Mouse (Mus musculus): ENCODE measurements around the gene Hes7. TPM values are rescaled to one million over a fixed set of nuclear protein-coding genes. Genes with fewer than 3 reads are reported as not detected.
"Not testable (repeated sequence)": the region's sequence is repeated elsewhere in the genome, so short reads cannot be mapped to it uniquely, and the experiment has no call there.

Gene Hes7
- polyA plus RNA-seq, 1 experiment from 2014 or later = 0.33 TPM

DNA sequence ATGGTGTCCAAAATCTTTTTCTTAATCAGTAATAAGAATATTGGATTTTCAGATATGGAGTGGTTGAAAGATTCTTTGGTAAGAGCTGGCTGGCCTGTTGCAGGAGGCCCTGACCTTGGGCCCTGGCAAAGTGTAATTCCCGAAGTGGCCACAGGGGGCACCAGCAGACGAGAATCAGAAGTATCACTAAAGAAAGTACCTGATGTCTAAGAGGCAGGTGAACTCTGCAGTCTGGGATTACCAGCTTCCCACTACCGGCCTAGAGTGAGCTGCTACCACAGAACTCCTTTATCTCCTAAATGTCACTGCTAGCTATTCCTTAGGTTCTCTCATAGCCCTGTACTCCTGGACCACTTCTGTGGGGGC is 27.8 kb upstream of the Hes7 start:
- 8% methylated on average over 3 of the region's 3 CpGs for WGBS
- Histone ChIP-seq H3K4me1 (ENCODE audit: control insufficient read depth, insufficient read depth, low read length) (peaks cover 35% of the 10 kb centered on the region), H3K4me2 (no peak overlapping the region), H3K36me3 (ENCODE audit: control insufficient read depth, insufficient read depth, low read length) (no peaks in the 10 kb centered on the region; the same call in 1 of the 2 replicates), H3K27me3 (ENCODE audit: control insufficient read depth, insufficient read depth, low read length) (0 out of 2 replicates have a peak, but pooled peaks cover 2% of the 10 kb centered on the region), H3K9ac (ENCODE audit: low read length) (no peak overlapping the region), H3K4me3 (ENCODE audit: low read depth, low read length) (no peak overlapping the region), H3K27ac (ENCODE audit: low read depth, low read length) (no peak overlapping the region), H3K9me3 (ENCODE audit: control insufficient read depth, low read length) (no peaks in the 10 kb centered on the region)
- DNase-seq (ENCODE audit: low spot score, missing footprints) (peak; percentile 99), ATAC-seq (ENCODE audit: low FRiP score) (no peak)

DNA sequence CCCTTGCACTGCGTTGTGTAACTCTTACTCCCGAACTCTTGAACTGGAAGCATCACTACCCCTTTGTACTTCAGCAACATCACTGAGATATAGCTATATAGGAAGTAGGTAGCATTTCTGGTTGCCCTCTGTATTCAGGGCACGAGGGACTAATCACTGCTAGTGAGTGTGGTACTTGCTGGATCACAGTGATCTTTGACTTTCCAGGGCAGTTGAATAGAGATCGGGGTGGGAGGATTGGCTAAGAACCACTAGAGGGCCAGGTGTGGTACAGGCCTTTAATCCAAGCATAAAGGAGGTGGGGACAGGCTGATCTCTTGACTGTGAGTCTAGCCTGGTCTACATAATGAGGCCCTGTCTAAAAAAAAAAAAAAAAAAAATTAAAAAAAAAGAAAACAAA is 27.3 kb upstream of the Hes7 start:
- H3K27me3 ChIP-seq (ENCODE audit: control insufficient read depth, insufficient read depth, low read length) = 0 out of 2 replicates have a peak, but pooled peaks cover 2% of the 10 kb centered on the region
- no peak for DNase-seq (ENCODE audit: low spot score, missing footprints)
- H3K9me3 ChIP-seq (ENCODE audit: control insufficient read depth, low read length) = no peaks in the 10 kb centered on the region
- ATAC-seq (ENCODE audit: low FRiP score) = no peak
- no peak overlapping the region for H3K4me2 ChIP-seq
- H3K4me1 ChIP-seq (ENCODE audit: control insufficient read depth, insufficient read depth, low read length) = peaks cover 40% of the 10 kb centered on the region
- no peaks in the 10 kb centered on the region; the same call in 1 of the 2 replicates for H3K36me3 ChIP-seq (ENCODE audit: control insufficient read depth, insufficient read depth, low read length)
- H3K9ac ChIP-seq (ENCODE audit: low read length) = no peak overlapping the region
- no peak overlapping the region for H3K4me3 ChIP-seq (ENCODE audit: low read depth, low read length)
- H3K27ac ChIP-seq (ENCODE audit: low read depth, low read length) = no peak overlapping the region
- WGBS = 89% methylated on average over 4 of the region's 4 CpGs

DNA sequence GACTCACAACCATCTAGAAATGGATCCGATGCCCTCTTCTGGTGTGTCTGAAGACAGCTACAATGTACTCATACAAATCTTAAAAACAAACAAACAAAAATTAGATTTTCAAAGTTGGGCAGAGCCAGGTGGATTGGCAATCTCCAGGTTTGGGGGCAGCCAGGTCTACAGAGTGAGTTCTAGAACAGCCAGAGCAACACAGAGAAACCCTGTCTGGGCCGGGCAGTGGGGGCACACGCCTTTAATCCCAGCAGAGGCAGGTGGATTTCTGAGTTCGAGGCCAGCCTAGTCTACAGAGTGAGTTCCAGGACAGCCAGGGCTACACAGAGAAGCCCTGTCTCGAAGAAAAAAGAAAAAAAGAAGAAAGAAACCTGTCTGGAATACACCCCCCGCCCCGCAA is 26.3 kb upstream of the Hes7 start:
- H3K9ac ChIP-seq (ENCODE audit: low read length); H3K4me3 ChIP-seq (ENCODE audit: low read depth, low read length); DNase-seq (ENCODE audit: low spot score, missing footprints); H3K4me2 ChIP-seq; ATAC-seq (ENCODE audit: low FRiP score); H3K27ac ChIP-seq (ENCODE audit: low read depth, low read length); H3K36me3 ChIP-seq (ENCODE audit: control insufficient read depth, insufficient read depth, low read length); H3K27me3 ChIP-seq (ENCODE audit: control insufficient read depth, insufficient read depth, low read length); H3K9me3 ChIP-seq (ENCODE audit: control insufficient read depth, low read length): not testable (repeated sequence)
- peaks cover 49% of the 10 kb centered on the region for H3K4me1 ChIP-seq (ENCODE audit: control insufficient read depth, insufficient read depth, low read length)
- WGBS = 87% methylated on average over 7 of the region's 7 CpGs

DNA sequence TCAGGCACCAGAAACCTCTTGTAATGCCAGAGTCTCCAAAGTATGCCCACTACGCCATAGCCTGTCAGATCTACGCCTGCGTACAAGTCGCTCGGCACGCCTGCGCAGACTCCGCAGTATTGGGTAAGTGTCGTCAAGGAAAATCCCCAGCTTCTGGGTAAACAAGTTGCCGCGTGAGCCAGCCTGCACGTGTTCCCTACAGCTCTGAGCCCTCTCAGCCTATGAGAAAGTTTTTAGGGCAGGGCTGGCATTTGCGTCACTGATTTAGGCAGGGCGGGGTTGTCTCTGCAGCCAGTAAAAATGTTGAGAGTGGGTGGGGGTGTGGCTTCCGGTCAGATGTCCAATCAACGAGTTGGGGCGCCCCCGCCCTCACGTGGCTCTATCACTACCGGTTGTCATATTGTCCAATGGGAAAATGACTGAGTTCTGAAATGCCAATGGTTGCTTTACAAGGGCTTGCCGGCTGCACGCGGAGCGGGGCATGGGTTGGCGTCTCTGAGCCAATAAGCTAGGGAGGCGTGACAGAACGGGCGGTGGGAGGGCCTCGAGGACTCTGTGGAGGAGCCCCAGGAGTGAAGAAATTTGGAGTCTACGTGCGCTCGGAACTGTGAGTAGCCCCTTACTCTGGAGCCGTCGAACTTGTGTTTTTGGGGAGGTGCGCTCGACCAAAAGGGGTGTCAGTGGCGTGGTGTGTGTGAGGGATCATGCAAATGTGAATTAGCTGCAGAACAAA is 25.3 kb upstream of the Hes7 start, which contains the start of gene Per1:
Gene Per1 (plus strand): TSS at position 521 of the 733 bp plus-strand sequence.
- no peaks in the 10 kb centered on the region; the same call in 1 of the 2 replicates for H3K36me3 ChIP-seq (ENCODE audit: control insufficient read depth, insufficient read depth, low read length)
- H3K4me3 ChIP-seq (ENCODE audit: low read depth, low read length) = peak within 1 kb of the TSS; percentile 43
- H3K9ac ChIP-seq (ENCODE audit: low read length) = peak within 1 kb of the TSS; percentile 54
- ATAC-seq (ENCODE audit: low FRiP score) (peak; percentile 93), DNase-seq (ENCODE audit: low spot score, missing footprints) (peak; percentile 99)
- peak within 1 kb of the TSS; percentile 92 for H3K4me2 ChIP-seq
- no peaks in the 10 kb centered on the region for H3K9me3 ChIP-seq (ENCODE audit: control insufficient read depth, low read length)
- under 1% methylated on average over 37 of the region's 37 CpGs for WGBS
- peaks cover 48% of the 10 kb centered on the region for H3K4me1 ChIP-seq (ENCODE audit: control insufficient read depth, insufficient read depth, low read length)
- H3K27me3 ChIP-seq (ENCODE audit: control insufficient read depth, insufficient read depth, low read length) = 0 out of 2 replicates have a peak, but pooled peaks cover 2% of the 10 kb centered on the region
- no peak within 1 kb of the TSS for H3K27ac ChIP-seq (ENCODE audit: low read depth, low read length)

DNA sequence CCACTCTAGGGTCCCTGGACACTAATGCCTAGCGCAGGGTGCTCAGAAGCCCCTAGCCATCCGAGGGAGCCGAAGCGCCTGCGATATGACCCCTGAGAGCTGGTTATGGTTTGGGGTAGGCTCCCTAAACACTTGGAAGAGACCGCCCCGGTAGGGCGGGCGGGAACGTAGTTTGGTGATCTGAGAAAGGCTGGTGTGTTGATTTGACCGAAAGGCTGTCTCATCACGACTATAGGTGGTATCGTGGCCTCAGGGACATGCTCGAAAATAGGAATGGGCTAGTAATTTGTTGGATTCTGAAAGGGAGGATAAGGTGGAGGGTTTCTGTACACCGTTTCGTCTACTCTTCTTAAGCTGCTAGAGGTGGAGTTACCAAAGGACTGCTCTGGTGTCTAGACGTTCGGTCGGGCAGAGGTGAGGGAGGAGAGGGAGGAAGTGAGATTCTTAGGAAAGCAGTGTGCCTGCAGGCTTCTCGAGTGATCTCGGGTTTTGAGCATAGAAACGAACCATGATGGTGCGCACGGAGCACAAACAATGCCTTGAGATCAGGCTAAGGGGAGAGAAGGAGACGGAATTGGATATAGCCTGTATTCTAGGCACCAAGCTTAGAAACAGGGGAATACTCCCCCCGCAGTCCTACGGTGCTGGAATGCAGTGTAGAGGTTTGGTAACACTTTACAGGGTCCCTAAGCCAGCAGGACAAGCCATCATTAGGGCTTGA is 24.5 kb upstream of the Hes7 start:
- DNase-seq (ENCODE audit: low spot score, missing footprints) = peak; percentile 91
- peak overlapping the region; percentile 92 for H3K4me2 ChIP-seq
- no peak for ATAC-seq (ENCODE audit: low FRiP score)
- 3% methylated on average over 27 of the region's 27 CpGs for WGBS
- H3K27ac ChIP-seq (ENCODE audit: low read depth, low read length) = no peak overlapping the region
- H3K4me1 ChIP-seq (ENCODE audit: control insufficient read depth, insufficient read depth, low read length) = peaks cover 50% of the 10 kb centered on the region
- H3K27me3 ChIP-seq (ENCODE audit: control insufficient read depth, insufficient read depth, low read length) = 0 out of 2 replicates have a peak, but pooled peaks cover 2% of the 10 kb centered on the region
- H3K36me3 ChIP-seq (ENCODE audit: control insufficient read depth, insufficient read depth, low read length) = no peaks in the 10 kb centered on the region
- H3K9me3 ChIP-seq (ENCODE audit: control insufficient read depth, low read length) = no peaks in the 10 kb centered on the region
- peak overlapping the region; percentile 54 for H3K9ac ChIP-seq (ENCODE audit: low read length)
- H3K4me3 ChIP-seq (ENCODE audit: low read depth, low read length) = peak overlapping the region; percentile 43

DNA sequence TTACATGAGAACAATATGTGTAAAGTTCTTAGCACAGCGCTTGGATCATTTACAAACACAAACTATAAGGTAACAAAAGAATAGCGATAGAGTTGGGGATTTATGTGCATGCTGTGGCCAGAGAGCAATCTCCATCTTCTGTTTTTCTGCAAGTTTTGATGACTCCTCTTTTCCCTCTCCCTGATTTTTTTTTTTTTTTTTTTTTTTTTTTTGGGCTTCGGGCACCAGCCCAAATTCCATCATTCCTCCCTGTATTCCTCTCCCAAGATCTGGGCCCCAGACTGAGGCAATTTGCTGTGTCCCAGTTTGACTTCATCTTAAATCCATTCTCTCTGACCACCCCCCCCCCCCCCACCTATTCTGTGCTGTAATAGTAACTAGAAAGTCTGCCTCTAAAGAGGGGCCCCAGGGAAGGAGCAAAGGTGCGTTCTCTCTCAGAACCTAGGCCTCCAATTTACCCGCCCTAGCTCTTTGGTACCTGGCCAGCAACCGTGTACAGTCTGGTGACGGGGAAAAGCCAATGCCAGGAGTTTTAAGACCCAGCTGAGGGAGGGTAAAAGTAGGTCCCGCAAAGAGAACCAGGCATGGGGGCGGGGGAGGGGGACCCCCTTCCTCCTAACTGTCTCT is 23.7 kb upstream of the Hes7 start:
- Histone ChIP-seq H3K9me3 (ENCODE audit: control insufficient read depth, low read length) (no peaks in the 10 kb centered on the region), H3K4me1 (ENCODE audit: control insufficient read depth, insufficient read depth, low read length) (peaks cover 50% of the 10 kb centered on the region), H3K36me3 (ENCODE audit: control insufficient read depth, insufficient read depth, low read length) (no peaks in the 10 kb centered on the region), H3K9ac (ENCODE audit: low read length) (peak overlapping the region; percentile 52), H3K27me3 (ENCODE audit: control insufficient read depth, insufficient read depth, low read length) (0 out of 2 replicates have a peak, but pooled peaks cover 2% of the 10 kb centered on the region), H3K4me2 (peak overlapping the region; percentile 92), H3K27ac (ENCODE audit: low read depth, low read length) (no peak overlapping the region; the same call in 1 of the 2 replicates), H3K4me3 (ENCODE audit: low read depth, low read length) (peak overlapping the region; percentile 22)
- 17% methylated on average over 9 of the region's 9 CpGs for WGBS
- DNase-seq (ENCODE audit: low spot score, missing footprints) = peak; percentile 90
- ATAC-seq (ENCODE audit: low FRiP score) = no peak

DNA sequence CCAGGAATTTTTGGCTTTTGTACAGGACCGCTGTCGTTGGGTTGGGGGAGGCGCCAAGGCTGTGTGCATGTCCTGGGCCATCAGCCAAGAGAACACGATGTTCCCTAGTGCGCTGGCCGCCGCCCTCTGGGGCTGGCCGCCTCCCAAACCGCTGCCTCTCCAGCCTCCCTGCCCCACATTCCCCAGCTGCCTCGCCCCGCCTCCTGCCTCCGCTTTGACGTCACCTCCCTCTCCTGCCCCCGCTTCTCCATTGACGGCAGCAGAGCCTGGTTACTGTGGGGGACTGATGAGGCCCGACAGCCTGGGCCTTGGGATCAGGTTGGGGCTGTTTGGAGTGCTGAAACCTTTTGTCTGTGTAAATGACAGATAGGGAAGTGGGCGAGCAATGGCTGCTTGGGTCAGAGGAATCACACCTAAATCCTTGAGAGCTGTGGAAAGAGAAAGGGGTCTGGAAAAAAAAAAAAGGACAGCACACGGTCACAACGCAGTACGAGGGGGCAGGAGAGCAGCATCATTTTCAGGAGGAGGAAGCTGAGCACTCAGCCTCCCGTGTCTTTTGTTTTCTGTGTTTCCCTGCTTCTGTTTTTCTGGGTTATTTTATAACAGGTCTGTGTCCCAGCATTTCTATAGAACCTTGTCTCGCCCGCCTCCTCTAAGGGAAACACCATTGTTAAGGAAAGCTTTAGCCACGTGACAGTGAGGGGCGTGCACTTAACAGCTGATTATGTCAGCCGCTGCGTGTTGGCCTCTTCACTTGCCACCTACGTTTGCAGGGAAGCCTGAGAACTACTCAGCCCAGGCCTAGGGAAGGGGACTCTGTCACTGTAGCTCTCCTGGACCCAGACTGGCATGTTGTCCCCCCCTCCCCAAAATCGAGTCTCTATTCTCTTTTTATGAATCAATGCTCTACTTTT is 23.0 kb upstream of the Hes7 start:
- Histone ChIP-seq H3K9ac (ENCODE audit: low read length) (peak overlapping the region; percentile 52), H3K27me3 (ENCODE audit: control insufficient read depth, insufficient read depth, low read length) (0 out of 2 replicates have a peak, but pooled peaks cover 2% of the 10 kb centered on the region), H3K27ac (ENCODE audit: low read depth, low read length) (peak overlapping the region; percentile 45; the same call in 1 of the 2 replicates), H3K4me1 (ENCODE audit: control insufficient read depth, insufficient read depth, low read length) (peaks cover 50% of the 10 kb centered on the region), H3K4me3 (ENCODE audit: low read depth, low read length) (peak overlapping the region; percentile 22), H3K9me3 (ENCODE audit: control insufficient read depth, low read length) (no peaks in the 10 kb centered on the region), H3K36me3 (ENCODE audit: control insufficient read depth, insufficient read depth, low read length) (no peaks in the 10 kb centered on the region), H3K4me2 (peak overlapping the region; percentile 92)
- 2% methylated on average over 29 of the region's 29 CpGs for WGBS
- ATAC-seq (ENCODE audit: low FRiP score) (peak; percentile 13; the same call in 1 of the 2 replicates), DNase-seq (ENCODE audit: low spot score, missing footprints) (peak; percentile 94)

DNA sequence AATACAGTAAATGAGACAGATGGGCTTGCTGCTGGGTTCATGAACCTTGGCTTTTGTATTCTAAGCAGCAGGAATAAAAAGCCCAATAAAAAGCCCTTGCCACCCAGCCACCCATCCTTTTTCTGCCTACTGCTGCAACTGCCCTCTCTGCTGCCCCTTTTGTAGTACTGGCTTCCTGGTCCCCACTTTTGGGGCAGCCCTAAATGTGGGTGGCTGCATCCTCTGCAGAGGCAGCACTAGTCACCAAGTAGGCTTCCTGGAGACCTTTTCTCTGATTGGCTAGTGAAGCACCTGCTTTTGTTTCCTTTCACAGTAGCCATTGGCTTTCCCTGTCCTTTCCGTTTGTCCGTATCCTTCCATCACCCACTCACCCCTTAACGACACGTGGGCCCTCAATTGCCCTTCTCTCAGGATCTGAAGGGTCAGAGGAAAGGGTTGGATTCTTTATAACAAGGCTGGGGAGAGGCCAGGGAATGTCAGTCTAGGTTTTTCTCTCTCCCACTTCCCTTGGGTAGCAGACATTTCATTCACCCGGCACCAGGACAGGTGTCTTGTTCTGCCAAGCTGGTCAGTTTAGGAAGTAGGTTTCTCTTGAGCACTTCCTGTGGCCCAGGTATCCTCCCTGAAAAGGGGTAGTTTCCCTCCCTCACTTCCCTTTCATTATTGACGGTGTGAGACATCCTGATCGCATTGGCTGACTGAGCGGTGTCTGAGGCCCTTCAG is 22.0 kb upstream of the Hes7 start:
- Histone ChIP-seq H3K9me3 (ENCODE audit: control insufficient read depth, low read length) (no peaks in the 10 kb centered on the region), H3K27me3 (ENCODE audit: control insufficient read depth, insufficient read depth, low read length) (0 out of 2 replicates have a peak, but pooled peaks cover 2% of the 10 kb centered on the region), H3K4me3 (ENCODE audit: low read depth, low read length) (peak overlapping the region; percentile 50), H3K9ac (ENCODE audit: low read length) (no peak overlapping the region; the same call in 1 of the 2 replicates), H3K27ac (ENCODE audit: low read depth, low read length) (no peak overlapping the region), H3K36me3 (ENCODE audit: control insufficient read depth, insufficient read depth, low read length) (no peaks in the 10 kb centered on the region), H3K4me2 (peak overlapping the region; percentile 95), H3K4me1 (ENCODE audit: control insufficient read depth, insufficient read depth, low read length) (peaks cover 50% of the 10 kb centered on the region)
- no peak for DNase-seq (ENCODE audit: low spot score, missing footprints)
- WGBS = 27% methylated on average over 8 of the region's 8 CpGs
- ATAC-seq (ENCODE audit: low FRiP score) = no peak

Measured in midbrain, embryonic 11.5 days (tissue).